Mouse (Mus musculus) right cerebral cortex, postnatal 14 days (tissue): ENCODE data around the gene Sulf2.

ENCODE experiments used
- DNase-seq: peaks from one replicate; pipeline ENCODE4 v3.0.0; 2022

Sulf2 gene

GRCm38 (mm10) chr2:166047931-166048330 is 107.5 kb downstream of the Sulf2 start:
- no peak for DNase-seq

DNA sequence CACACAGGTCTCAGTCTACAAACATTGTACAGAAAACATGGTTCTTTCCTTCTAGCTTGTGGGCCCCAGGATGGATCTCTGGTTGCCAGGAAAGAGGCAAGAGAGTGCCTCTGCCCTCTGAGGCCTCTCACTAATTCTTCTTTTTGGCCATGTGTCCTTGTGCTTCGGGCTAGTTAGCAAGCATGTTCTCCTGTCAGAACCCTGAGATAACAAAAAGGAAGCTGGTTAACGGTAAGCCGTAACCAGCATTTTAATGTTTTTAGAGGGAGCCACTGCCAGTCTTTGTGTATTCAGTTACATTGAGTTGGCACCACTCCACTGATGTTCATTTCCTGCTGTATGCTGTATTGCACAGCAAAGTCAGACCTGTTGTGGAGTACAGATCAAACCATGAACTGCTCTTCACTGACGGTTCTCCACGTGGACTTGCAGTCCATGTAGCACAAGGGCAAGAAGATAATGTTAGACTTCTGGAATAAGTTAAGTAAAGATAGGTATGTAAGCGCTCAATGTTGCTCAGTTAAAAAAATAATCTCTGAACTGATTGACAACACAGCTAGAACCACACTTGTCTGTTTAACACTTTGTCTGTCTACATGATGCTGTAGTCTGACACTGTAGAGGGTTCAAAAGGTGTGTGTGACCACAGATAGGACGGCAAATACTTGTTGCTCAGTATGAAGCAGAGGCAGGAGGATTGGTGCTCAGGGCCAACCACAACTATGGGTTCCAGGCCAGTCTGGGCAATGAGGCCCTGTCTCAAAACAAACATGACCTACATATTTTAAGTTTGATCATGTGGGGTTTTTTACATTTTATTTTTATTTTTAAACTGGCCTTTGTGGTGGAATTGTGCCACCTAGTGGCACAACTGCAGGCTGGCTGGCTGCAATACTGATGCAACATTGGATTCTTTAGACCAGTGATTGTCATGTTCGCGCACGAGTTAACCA is 109.6 kb downstream of the Sulf2 start:
- DNase-seq: no peak

DNA sequence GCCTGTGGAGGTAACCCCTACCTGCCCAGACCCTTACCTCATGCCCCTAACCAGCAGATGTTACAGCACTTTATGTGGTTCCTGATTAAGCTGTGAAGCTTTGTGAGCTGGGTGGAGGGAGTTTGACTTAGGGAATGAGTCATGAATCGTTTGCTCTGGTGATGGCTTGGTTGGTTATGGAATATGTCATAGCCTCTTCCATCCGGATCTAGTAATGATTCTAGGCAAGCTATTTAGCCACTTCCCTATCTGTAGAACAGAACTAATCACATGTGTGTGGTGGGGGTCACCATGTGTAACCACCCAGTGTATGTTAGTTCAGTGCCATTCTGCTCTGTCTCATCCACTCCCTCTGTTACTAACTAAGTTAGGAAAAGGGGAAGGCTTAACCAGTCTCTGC is 110.5 kb downstream of the Sulf2 start:
- DNase-seq: no peak

GRCm38 (mm10) chr2:166042542-166042941 is 112.9 kb downstream of the Sulf2 start:
- no peak for DNase-seq

GRCm38 (mm10) chr2:166039681-166040080 is 115.8 kb downstream of the Sulf2 start:
- DNase-seq: no peak

- no peak for DNase-seq
Observed at GRCm38 (mm10) chr2:166035725-166036124, 119.7 kb downstream of the Sulf2 start.

DNA sequence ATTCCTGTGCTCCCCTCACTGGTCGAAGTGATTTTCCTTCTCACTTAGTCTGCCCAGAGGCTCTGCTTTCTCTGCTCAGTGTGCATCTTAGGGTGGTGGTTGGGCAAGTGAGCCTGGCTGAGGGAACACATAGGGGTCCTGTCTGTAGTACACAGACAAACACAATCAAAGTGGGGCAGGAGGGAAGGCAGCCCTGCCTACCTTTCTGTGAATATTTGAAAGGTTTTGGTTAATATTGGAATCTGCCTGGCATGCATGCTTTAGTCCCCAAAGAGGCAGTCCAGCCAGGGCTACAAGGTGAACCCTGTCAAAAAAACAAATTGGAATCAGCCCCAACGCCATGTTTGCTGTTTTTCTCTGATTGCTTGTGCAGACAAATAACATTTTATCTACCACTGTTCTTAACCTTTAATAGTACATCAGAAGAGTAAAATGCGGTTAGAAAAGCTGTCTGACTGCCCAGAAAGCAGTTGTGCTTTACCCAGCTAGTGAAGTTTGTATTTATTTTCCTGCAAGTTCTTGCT is 120.4 kb downstream of the Sulf2 start:
- DNase-seq: no peak

GRCm38 (mm10) chr2:166032628-166033027 is 122.8 kb downstream of the Sulf2 start:
- DNase-seq: no peak

GRCm38 (mm10) chr2:166031120-166031929 is 124.1 kb downstream of the Sulf2 start:
- no peak for DNase-seq

- no peak for DNase-seq
Observed at GRCm38 (mm10) chr2:166030256-166030995, 125.0 kb downstream of the Sulf2 start.

DNA sequence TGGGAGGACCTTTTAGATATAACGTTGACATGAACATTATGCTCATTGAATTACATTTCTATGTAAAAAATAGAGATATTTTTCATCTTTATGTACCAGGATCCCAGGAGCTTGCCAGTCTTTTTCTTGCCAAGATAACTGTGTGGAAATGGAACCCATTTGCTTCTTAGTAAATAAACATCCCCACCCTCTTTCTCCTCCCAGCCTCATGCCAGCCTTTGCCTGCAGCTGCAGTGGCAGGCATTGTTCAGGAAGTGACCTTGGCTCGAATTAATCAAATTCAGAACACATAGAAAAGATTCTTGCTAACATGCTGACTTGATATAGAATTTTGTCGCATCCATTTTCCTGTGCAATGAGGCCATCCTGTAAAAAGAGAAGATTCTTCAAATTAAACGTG is 126.2 kb downstream of the Sulf2 start:
- DNase-seq: no peak

- no peak for DNase-seq
Observed at GRCm38 (mm10) chr2:166027834-166028233, 127.6 kb downstream of the Sulf2 start.

GRCm38 (mm10) chr2:166025943-166026342 is 129.5 kb downstream of the Sulf2 start:
- DNase-seq: no peak

GRCm38 (mm10) chr2:166024621-166025020 is 130.8 kb downstream of the Sulf2 start:
- DNase-seq: no peak

DNA sequence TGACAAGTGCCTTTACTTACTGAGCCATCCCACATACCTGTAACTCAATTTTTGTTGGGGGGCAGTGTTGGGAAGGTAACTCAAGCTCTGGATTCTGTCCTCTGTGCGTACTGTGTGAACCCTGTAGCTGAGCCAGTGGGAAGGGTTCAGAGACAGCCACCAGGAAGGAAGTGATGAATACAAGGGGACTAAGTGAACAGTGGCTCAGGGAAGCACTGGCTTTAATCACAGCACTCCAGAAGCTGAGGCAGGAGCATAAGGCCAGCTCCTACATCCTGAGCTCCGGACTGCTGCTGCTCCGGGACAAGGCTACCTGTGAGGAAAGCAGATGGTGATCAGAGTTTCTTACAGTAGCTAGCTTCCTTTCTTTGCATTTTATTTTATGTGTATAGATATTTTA is 131.4 kb downstream of the Sulf2 start:
- no peak for DNase-seq
